Mouse (Mus musculus) left cerebral cortex, postnatal 10 days (tissue): ENCODE data around the gene Lrp8. TPM values are rescaled to one million over a fixed set of nuclear protein-coding genes. Genes with fewer than 3 reads are reported as not detected.

Experiments used
- DNase-seq, 2 experiments: peaks; one replicate each; pipeline ENCODE4 v3.0.0; 2021 to 2022; ENCODE audit warnings: low spot score in 2 of 2, mixed read lengths in 1 of 2; ENCODE audit errors: extremely low spot score in 1 of 2
- intact Hi-C: fragments of 180-260 bp; cut with DNase I; formaldehyde crosslinking; loops from one replicate; pipeline ENCODE4 v1.15.1; 2025
- total RNA-seq, 2 experiments: library from RNA; stranded (reverse); gene quantifications; 2 replicates each; pipeline ENCODE4 v1.2.3; 2021

Gene Lrp8
- total RNA-seq, 2 experiments from 2014 or later: 165 to 168 TPM

DNA sequence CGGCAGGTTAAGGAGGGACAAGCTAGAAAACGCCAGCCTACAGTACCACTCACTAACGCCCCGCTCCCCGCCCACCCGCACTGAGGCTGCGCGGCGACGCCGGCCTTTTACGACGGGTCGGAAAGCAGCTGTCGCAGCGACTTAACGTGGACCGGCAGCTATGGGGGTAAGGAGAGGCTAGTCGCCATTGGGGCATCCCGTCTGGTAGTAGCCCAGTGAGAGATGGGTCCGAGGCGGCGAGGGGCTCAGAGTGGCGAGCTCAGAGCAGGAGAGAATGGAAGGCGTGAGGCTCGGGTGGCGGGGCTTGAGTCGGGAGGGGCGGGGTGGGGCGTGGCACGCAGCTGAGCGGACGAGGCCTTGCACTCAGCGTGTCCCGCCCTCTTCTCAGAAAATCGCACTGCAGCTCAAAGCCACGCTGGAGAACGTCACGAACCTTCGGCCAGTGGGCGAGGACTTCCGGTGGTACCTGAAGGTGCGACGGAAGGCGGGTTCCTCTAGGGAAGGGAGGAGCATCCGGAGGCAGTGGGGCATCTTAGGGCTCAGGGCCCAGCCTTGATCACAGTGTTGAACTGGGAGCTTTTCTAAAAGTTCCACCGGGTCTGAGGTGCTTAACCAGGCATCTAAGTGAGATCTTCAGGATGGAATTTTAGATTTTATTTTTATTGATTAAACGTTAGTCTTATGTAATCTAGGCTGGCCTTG, 87.8 kb downstream of the Lrp8 start, which contains the start of gene 0610037L13Rik:
0610037L13Rik (plus strand) TSS at position 83 of the 702 bp plus-strand sequence.
- intact Hi-C loops: no loop called here
- peak; percentile 94 to 95 for DNase-seq

DNA sequence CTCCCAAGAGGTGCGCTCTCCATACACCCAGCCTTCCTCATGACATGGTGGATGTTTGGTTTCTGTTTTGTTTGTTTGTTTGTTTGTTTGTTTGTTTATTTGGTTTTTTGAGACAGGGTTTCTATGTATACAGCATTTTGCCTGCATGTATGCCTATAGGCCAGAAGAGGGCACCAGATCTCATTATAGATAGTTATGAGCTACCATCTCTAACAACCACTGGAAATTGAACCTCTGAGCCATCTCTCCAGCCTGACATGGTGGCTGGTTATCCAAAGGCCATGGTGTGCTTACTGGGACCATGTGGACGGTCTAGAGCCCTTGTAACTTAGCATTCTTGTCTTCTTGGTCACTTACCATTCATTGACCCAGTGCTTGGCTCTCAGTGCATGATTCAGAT, 90.6 kb downstream of the Lrp8 start:
- DNase-seq: no peak
- intact Hi-C loops: no loop called here

DNA sequence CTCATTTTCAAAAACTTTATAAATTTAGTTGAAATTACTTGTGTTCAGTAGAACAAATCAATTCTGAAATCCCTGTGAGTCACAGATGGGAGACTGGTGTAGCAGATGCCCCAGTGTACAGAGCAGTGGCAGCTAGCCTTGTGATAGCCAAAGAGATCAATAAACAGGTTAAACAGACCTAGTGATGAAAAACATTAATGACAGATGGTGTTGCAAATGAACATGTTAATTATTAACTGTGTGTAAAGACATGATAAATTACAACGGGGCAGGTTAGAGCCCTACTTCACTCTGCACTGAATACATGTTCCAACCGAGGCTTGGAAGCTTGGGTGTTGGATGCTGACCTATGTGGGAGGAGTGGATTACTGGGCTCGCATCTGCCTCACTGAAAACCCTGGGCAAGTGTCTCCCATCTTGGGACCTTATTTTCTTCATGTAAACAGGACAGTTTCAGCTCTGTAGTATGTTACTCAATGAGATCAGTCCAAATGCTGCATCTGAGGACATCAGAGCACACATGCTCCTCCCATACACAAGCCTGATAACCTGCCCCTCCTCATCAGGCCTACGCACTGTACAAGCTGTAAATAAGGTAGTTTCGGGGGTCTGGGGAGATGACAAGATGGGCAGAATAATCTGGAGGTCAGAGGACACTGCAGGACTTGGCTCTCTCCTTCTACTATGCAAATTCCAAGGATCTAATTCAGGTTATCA, 97.3 kb downstream of the Lrp8 start:
- intact Hi-C loops: no loop called here

DNA sequence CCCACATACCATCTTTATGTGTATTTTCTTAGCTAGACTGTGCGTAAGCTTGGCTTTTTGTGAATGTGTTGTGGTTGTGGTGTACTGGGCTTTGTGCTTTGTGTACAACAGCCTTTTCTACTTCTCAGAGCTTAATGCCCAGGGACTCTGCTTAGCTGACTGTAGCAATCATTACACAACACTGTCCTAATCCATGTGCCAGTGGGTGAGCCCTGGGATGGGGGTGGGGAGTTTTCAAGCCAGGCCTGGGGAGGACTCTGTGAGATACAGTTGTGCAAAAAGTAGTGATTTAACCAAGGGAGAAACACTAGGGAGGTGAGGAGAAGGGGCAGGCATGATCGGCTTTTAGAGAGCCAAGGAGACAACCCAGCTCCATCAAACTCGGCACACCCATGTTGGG, 98.1 kb downstream of the Lrp8 start:
- DNase-seq: no peak
- intact Hi-C loops: no loop called here

More for the DNA sequence above, 97.3 kb downstream of the Lrp8 start:
- no peak for DNase-seq

DNA sequence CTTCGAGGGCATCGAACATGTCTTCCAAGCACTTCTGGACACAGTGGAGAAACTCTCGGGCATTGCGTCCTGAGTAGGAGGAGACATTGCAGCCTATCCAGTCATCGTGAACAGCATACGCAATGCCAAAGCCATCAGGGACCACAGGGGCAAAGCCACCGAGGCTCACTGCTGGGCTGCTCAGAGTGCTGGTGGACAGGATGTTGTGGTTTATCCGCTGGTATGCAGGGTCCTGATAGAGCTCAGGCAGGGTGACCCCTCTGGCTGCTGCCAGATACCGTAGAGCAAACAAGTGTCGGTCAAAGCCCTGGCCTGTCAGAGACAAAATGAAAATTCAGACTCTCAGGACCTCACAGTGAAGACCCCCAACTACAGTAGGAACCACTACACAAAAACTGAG, 102.2 kb downstream of the Lrp8 start:
- DNase-seq: no peak
- intact Hi-C loops: no loop called here

DNA sequence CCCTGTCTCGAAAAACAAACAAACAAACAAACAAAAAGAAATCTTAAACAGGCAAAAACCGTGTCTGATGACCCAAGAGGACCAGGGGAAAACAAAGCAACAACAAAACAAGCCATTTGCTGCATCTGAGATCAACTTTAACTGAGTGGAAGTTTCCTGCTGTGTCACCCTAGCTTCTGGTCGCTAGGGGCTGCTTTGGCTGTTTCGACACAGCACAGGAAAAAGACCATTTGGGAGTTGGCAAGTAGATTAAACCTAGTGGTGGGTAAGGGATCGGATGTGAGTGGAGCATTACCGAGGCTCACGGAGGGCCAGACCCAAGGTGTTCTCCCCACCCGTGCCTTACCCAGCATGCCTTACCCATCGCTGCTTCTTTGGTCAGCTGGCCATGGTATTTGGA, 104.5 kb downstream of the Lrp8 start:
- intact Hi-C loops: no loop called here
- no peak for DNase-seq

DNA sequence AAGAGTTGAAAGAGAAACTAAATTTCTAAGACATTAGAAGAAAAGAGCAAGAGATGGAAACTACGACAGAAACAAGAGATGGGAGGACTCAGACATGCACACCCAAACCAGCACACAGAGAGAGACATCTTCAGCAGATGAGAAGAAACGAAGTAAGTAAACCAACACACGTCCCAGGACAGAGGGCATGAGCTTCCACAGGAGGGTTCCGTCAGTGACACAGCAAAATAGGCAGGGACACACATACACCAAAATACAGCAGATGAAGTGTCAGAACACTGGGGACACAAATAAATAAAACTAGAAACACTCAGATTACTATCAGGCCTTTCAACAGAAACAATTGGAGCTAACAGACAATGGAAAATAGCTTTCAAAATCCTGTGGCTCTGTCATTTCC, 108.0 kb downstream of the Lrp8 start:
- DNase-seq: no peak
- intact Hi-C loops: no loop called here

DNA sequence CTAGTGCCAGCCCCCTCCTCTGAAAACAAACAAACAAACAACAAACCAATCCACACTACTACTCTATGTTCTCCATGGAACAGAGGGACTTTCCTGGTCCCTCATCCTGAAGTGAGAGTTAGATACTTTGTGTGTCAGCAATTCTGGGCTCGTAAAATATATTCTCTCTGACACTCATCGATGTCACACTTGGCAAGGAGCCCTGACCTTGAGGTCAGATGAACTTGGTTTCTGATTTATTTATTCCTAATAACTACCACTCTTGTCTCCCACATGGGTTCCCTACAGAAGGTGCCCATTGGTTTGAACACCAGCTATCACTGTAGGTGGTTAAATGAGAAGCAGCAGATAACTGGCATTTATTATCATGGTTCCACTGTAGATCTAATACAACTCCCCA, 118.3 kb downstream of the Lrp8 start:
- intact Hi-C loops: loop anchor here (10.0 kb wide), 1 partner anchor 314 kb away; no protein-coding TSS in a partner anchor
- DNase-seq: no peak

DNA sequence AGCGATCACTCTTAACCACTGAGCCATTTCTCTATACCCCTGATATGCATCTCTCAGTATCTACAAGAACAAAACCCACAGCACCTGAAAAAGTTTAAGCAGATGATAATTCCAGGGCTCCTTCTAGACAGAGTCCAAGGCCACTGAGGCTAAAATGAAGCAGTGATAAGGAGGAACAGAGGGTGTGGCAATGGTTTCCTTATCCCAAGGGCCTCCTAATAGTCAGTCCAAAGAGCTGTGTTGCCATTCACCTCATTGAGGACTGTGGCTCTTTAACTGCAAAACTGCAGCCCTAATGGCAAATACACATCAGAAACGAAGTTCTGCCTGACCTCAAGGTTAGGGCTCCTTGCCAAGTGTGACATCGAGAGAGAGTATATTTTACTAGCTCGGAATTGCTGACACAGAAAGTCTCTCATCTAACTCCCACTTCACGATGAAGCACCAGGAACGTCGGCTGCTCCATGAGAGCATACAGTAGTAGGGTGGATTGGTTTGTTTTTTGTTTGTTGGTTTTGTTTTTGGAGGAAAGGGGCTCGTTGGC, 119.2 kb downstream of the Lrp8 start:
- intact Hi-C loops: loop anchor here (10.0 kb wide), 1 partner anchor 314 kb away; no protein-coding TSS in a partner anchor
- DNase-seq: no peak

DNA sequence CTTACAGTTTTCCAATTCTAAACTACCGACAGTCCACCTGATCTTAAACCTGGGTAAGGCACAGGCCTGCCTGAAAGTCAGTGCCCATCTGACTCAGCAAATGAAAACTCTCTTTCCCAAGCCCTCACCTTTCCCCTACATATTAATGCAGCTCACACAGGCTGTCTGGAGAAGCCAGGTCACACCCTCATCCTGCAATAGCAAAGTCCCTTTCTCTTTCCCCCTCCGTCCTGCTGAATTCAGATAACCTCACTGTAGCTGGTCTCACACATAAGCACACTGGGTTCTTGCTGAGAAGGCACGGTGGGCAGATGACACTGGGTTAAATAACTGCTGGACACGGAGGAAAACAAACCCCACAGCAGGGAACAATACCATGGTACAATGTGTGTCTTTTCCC, 119.9 kb downstream of the Lrp8 start:
- DNase-seq: no peak
- intact Hi-C loops: loop anchor here (10.0 kb wide), 1 partner anchor 313 kb away; no protein-coding TSS in a partner anchor

DNA sequence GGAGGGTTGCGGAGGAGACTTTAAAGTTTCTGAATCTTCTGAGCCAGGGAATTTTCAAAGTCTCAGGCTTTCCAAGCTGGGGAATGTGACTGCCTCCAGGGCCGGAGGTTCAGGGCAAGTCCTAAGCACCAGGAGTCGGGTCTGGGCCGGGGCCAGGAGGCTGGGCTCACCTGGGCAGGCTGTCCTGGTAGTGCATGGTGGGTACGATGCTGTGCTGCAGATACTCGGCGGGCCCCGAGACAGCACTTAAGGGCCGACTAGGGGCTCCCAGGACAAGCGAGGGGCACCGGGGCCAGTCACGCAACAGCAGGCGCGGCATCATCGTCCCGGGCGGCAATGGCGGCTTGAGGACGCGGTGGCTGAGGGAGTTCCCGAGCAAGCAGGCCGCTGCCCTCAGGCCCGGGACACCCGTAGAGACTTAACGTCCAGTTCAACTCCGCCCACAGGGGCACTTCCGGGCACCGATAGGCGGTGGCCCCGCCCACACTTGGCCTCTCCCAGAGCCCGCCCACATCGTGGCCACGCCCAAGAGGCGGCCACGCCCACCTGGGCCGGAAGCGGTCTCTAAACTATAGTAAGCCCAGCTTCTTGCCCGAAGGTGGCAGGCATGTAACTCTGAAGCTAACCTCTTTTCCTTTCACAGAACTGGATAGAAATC, 121.2 kb downstream of the Lrp8 start, which contains the start of gene Cpt2:
Cpt2 (minus strand) TSS at position 466 of the 658 bp plus-strand sequence.
- peak; percentile 72 to 96 for DNase-seq
- intact Hi-C loops: loop anchor here (10.0 kb wide), 1 partner anchor 312 kb away; no protein-coding TSS in a partner anchor

DNA sequence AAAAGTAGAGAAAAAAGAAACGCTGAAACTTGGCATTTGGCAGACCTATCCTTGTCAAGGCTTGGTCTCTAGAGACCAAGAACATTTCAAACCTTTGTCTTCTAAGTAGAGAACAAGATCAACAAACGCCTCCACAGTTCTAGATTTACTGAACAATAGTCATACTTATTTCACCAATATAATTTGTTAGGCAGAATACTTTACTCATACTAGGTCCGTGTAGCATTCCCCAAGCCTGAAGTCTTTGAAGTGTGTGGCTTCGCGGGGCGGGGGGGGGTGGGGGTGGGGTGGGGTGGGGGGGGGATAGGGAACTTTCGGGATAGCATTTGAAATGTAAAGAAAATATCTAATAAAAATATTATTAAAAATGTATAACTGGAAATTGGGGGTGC, 121.7 kb downstream of the Lrp8 start:
- intact Hi-C loops: loop anchor here (10.0 kb wide), 1 partner anchor 311 kb away; no protein-coding TSS in a partner anchor
- DNase-seq: no peak

Other genes starting within 250 kb of the Lrp8 start
- 1 to 10 TPM; 7.2 to 8.5 TPM for gene Dmrtb1, start 118.0 kb upstream of the Lrp8 start, total RNA-seq
- gene Magoh, start 77.5 kb downstream of the Lrp8 start, total RNA-seq: 10 to 100 TPM; 43.9 to 46.4 TPM
- gene 0610037L13Rik, start 87.6 kb downstream of the Lrp8 start, total RNA-seq: 10 to 100 TPM; 63.3 to 67.7 TPM
- gene Cpt2, start 121.3 kb downstream of the Lrp8 start, total RNA-seq: 1 to 10 TPM; 3.9 to 4.8 TPM
- not detected for gene Slc1a7, start 166.1 kb downstream of the Lrp8 start, total RNA-seq